Mouse (Mus musculus): ENCODE results near the gene Madcam1. TPM values are rescaled to one million over a fixed set of nuclear protein-coding genes. Genes with fewer than 3 reads are reported as not detected.

The Madcam1 gene
- not detected in 2 replicates for total RNA-seq (2015)
- not detected in 2 replicates for total RNA-seq (2017)

DNA sequence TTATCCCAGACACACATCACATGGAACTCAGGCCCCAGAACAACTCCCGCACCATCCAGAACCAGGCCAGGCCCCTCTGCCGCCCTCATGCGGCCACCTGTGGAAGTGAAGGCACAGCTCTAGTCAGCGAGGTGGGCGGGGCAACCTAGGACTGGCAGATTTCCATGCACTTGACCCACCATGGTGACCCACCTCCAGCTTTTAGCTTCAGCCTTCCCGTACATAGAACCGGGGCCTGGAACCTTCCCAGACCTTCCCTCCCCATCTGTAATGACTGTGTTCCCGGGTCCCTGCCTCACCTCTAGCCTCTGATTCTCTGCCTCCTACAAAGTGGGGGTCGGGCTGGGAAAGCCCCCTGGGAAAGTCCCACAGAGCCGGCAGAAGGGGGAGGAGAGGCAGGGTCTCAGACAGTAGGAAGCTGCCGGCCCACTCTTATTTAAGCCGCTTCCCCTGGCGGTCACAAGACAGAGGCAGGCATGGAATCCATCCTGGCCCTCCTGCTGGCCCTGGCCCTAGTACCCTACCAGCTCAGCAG is at the start of gene Madcam1:
Gene Madcam1 (plus strand): TSS at position 429 of the 535 bp plus-strand sequence.
- peak; percentile 69 for ATAC-seq (ENCODE audit: poor library complexity, severe bottlenecking)

DNA sequence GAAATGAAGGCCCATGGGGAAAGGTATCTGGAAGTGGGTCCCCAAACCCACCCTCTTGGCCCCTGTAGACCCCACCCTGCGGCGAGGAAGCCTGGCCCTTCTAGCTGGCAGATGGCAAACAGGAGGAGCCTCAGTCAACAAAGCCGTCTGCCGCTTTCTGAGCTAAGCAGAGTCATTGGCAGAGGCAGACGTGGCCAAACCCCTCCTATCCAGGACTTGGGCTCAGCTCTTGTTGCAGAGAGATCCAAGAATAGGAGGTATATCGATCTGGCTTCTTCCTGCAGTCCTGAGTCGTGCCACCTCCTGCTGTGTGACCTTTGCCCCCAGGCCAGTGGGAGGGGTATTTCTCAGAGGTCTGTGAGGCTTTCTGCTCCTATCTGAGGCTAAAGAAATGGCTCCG is 48.5 kb upstream of the Madcam1 start:
- ATAC-seq (ENCODE audit: poor library complexity, severe bottlenecking) = no peak

DNA sequence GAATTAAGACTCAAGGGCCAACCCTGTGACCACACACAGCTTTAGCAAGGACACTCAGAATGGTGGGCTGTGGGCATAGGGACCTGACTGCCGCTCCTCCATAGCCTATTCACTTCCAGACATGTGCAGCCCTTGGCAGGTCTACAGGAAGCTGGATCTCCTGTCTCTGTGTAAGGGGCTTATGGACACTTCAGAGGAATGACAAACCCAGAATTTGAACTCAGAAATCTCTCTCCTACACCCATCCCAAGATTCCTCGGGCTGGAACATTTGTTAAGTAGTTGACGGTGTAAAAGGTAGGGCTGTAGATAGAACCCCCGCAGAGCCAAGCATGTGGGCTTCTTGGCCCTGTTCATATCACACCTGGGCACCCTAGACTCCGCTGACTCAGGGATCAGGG is 48.0 kb upstream of the Madcam1 start:
- no peak for ATAC-seq (ENCODE audit: poor library complexity, severe bottlenecking)

DNA sequence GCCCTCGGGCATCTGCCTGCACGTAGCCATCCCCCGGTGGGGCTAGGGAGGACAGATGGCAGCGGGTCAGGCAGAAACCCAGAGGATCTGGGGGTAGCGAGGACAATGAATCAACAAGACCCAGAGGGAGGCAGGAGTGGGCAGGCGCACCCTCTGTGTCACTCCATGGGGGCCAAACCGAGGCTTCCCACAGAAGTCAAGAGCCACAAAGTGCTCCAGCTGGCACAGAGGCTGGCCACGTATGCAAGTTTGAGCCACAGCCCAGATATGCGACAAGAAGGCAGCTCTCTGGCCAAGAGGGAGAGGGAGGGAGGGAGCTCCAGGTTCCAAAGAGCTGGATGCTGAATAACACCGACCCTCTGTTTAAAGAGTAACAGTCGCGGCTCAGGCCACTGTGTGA is 40.4 kb upstream of the Madcam1 start:
- no peak for ATAC-seq (ENCODE audit: poor library complexity, severe bottlenecking)

DNA sequence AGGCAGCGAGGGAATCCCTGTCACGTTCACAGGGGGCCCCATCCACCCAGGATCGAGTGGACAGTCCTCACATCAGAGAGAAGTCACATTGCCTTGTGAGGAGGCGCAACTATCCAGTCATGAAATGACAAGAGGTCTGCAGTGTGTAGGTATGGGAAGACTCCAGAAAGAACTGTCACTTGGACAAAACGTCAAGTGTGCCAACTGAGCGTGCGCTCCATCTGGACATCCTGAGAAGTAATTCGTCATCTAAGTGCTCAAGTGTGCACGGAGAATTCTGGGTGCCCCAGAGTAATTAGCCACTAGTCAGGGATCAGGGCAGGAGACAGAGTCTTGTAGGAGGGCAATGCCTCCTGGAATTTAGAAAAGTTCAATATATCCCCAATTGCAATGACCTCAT is 39.0 kb upstream of the Madcam1 start:
- no peak for ATAC-seq (ENCODE audit: poor library complexity, severe bottlenecking)

DNA sequence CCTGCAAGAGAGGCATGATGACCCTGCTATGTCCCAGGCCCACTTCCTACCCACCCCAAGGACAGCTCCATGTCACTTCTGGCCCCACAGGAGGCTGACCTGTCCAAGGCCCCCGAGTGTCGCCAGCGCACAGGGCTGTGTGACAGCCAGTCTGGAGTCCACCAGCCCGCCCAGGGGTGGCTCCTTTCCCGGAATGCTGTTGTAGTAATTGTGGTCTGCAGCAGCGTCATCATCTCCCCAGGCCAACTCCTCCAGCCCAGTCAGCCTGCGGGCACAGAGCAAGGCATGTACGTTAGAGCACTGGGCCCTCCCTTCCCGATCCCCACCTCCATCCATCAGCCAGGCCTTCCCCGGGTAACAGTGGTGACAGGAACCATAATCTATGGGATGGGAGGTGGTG is 38.2 kb upstream of the Madcam1 start:
- no peak for ATAC-seq (ENCODE audit: poor library complexity, severe bottlenecking)

DNA sequence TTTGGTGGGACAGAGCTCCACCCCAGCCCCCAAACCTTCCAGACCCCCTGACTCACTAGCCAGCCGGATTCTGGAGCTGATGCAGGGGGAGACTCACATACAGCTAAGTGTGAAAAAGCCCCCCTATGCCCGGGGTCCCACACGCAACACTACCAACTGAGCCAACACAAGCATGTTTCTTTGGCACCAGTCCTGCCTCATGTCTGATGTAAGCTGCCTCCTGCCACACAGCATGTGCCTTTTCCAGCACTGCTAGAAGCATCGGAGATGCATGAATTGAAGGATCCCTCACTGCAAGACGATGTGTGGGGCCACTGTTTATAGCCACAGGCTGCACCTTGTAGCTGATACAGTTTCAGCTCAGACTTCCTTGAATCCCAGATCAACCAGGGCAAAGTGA is 36.0 kb upstream of the Madcam1 start:
- ATAC-seq (ENCODE audit: poor library complexity, severe bottlenecking) = no peak

DNA sequence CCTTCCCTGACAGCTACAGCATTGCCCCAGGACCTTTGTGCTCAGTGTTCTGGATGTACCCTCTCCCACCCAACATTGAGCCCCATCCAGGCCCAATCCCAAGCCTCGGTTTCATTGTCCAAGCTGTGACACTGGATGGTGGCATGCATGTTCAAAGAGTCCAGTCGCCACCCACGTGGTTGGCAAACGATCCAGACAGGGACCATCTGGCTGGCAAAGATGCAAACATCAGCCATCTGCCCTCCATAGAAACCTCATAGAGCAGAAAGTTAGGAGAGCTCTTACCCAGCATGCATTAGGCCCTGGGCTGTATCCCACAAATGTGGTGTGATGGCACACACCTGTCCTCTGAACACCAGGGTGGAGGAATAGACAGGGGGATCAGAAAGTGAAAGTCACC is 32.9 kb upstream of the Madcam1 start:
- ATAC-seq (ENCODE audit: poor library complexity, severe bottlenecking) = no peak

DNA sequence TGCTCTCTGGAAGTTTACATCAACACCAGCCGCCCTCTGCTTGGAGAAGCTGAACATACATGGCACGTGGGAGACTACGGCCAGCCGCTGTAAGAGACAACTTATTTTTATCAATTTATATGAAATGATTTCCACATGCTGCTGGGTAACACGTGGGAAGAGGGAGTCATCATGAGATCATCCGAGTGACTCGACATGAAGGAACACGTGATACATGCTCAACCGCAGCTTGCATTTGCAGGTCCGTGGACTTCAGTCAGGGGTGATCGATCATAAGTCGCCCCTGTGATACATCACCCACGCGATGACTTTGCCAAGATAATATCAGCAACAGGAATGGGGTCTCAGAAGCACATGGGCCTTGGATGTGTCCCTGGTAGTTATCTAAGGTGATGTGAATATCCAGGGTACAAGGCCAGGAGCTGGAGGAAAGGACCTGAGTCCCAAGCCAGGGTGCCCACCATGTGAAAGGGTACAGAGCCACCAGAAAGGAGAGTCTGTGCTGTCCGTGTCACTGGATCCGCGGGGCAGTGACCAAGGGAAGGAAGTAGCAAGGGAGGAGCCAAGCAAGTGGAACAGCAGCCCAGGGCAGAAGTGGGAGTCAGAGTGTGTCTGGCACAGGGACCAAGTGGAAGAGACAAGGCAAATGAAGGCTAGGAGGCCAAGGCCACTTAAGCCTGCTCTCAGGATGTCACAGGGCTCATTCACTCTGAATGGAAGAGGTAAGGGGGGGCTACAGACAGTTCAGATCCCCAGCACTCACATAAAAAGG is 31.2 kb upstream of the Madcam1 start:
- no peak for ATAC-seq (ENCODE audit: poor library complexity, severe bottlenecking)

DNA sequence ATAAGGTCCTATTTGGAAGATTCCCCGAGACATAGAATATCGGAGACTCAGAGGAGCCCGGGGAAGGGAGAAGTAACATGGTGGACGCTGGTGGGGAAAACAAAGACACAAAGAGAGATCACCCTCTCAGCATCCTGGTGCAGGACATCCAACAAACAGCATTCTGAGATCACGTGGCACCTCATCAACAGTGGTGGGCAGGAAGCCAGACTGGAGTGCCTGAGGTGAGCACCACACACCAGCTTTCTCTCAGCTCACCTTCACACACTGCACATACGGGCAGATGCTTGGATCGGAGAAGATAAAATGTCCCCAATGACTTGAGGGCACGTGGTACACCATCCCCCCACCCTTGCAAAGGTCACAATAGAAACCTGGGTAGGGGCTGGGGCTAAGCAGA is 28.1 kb upstream of the Madcam1 start:
- no peak for ATAC-seq (ENCODE audit: poor library complexity, severe bottlenecking)

DNA sequence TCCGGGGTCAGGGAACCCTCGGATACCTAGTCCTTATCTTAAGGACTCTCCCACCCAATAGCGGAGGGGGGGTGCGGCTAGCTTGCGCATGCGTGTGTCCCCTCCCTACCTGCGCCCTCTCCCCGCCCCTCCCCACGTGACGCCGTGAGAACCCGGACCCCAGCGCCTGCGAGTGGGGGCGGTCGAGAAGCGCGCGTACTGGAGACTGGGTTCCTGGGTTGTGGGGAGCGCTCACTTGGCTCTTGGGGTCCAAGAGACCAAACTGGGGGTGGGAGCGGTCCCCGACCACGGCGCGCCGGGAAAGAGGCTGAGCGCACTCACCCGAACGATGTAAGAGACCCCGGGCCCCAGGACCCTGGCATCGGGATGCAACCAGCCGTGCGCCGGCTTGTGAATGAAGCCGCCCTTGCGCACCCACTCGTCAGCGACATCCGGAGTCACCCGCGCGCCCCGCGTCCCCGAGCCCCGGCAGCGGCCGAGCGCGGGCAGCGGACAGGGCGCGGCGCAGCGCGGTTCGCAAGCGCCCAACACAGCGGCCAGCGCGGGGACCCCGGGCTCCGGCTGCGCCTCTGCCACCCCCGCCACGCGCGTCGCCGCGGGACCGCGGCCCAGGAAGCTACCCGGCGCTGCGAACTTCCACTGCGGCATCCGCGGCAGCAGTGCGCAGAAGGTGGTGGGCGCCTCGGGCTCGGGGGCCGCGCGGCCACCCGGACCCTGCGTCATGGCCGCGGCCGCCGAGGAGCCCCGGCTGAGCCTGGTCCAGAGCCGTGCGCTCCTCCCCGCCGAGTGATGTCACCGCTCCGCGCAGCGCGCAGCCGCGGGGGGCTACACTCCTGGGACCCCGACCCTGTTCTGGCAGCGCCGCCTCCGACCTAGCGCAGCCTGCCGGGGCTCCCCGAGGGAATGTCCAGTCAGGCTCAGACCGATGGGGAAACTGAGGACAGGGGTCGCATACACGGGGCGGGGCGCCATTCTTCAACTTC is 26.9 kb upstream of the Madcam1 start, which contains the start of gene Shc2:
Gene Shc2 (minus strand): TSS at position 791 of the 983 bp plus-strand sequence.
- no peak for ATAC-seq (ENCODE audit: poor library complexity, severe bottlenecking)

DNA sequence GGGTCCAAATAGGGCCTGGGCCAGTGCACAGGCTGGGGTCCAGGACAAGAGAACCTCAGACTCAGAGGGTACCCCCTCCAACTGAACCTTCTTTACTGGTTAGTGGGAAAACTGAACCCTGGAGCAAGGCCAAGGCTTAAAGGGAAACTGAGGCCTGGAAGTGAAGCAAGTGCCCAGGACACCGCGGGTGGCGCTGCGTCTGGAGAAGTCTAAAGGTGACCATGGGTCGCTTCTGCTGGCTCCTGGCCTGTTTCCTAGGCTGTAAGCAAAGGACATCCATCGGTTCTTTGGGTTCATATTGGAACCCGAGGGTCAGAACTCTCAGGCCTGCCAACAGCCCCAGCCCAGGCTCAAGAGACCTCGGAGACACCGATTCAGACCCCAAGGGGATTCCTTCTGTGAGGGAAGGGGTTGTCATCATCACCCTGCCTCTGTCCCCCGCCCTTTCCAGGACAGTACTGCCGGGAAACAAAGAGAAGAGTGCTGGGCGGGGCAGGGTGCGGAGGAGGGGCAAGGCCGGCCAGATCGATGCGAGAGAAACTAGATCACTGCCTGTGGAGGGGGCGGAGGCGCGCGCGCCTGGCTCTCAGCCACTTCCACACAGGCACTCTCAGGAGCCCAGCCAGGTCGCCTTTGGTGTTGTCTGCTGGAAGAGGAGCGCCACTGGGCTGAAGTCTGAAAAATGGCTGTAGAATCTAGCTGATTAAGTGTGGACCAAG is 25.7 kb upstream of the Madcam1 start:
- ATAC-seq (ENCODE audit: poor library complexity, severe bottlenecking) = no peak

DNA sequence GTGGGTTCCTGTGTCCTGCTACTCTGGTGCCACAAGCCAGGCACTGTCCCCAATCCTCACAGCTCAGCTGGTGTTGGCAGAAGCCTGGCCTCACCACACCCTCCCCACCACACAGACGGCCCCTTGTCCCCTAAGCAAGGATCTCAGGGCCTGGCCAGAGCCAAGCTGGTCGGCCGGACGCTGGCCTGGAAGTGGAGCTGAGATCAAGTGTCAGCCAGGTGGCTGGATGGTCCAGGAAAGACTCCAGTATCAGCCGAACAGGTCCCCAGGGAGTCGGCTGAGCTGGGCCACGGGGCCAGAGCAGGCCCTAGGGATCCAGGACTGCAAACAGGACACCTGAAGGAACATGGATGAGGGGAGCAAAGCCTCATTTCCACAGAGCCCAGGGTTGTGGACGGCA is 18.6 kb upstream of the Madcam1 start, which contains the start of gene Odf3l2:
Gene Odf3l2 (minus strand): TSS at position 28 of the 400 bp plus-strand sequence.
- ATAC-seq (ENCODE audit: poor library complexity, severe bottlenecking) = no peak

DNA sequence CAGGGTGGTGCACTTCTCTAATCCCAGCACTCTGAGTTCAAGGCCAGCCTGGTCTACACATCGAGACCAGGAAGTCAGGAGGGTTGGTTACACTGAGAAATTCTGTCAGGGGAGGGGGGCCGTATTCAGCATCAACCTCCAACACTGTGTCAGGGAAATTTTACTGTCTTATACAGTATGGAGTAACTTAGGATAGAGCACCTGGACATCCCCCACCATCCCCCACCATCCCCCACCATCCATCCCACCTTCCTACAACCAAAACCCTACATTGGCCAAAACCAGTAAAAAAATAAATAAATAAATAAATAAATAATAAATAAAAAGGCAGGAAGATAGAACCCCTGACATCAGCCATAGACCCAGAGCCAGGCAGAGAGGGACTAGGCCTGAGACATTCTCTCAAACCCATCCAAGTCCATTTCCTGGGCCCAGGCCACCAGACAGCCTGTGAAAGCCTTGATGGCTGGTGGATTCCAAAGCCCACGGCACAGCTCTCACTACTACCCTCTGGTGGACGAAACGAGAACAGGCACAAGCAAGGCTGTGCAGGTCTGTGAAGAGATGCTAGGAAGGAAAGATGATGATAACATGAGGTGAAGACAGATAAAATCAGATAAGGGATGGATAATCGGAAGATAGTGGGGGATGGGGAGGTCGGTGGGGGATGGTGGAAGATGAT is 15.1 kb upstream of the Madcam1 start:
- ATAC-seq (ENCODE audit: poor library complexity, severe bottlenecking) = peak; percentile 96

DNA sequence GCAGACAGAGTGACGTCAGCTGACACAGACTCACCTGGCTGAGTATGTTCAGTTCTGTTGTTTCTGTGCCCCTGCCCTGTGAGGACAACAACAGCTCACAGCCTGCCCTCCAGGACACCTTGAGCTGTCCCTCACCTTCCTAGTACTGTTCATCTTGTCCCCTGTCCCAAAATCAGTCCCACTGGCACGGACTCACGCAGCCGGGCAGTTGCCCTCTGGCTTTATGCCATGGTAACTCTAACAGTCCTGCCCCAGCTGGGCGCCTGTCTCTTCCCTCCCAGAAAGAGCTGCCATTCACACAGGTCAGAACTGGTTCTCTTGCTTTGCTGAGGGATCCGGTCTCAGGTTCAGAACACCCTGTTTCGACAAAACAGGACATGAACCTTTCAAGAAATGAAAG is 11.6 kb upstream of the Madcam1 start:
- no peak for ATAC-seq (ENCODE audit: poor library complexity, severe bottlenecking)

DNA sequence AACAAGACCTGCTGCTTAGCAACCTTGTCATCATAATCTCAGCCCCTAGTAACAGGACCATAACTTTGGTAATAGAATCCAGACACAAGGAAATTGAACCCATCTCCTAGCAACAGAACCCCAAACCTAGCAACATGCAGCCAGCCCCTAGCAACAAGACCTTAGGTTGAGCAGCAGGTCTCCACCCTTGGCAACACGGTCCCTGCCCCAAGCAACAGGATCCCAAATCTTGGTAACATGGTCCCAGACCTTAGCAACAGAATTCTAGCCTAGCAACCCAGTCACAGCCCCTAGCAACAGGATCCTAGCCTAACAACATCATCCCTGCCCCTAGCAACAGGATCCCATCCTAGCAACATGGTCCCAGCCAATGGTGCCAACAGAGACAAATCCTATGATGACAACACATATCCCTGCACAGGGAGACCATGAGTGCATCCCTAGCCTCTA is 9.4 kb upstream of the Madcam1 start:
- no peak for ATAC-seq (ENCODE audit: poor library complexity, severe bottlenecking)

DNA sequence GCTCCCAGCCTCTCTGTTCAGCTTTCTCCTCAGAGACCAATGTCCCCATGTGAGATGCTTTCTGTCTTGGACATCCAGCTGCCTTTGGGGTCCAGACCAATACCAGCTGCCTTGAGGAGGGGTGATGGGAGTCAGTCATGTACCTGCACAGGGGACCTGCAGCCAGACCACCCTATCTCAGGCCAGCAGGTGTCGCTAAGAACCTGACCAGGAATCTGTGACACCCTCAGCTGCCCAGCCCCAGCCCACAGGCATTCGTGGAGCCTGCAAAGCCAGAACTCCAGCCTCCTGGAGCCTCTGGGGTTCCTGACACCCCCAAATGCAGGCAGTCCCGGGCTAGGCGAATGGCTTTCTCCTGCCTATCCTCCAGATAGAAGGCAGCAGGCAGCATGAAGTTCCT is 5.5 kb upstream of the Madcam1 start:
- 0 out of 2 replicates have a peak, but pooled peaks have one; percentile 43 for ATAC-seq (ENCODE audit: poor library complexity, severe bottlenecking)

DNA sequence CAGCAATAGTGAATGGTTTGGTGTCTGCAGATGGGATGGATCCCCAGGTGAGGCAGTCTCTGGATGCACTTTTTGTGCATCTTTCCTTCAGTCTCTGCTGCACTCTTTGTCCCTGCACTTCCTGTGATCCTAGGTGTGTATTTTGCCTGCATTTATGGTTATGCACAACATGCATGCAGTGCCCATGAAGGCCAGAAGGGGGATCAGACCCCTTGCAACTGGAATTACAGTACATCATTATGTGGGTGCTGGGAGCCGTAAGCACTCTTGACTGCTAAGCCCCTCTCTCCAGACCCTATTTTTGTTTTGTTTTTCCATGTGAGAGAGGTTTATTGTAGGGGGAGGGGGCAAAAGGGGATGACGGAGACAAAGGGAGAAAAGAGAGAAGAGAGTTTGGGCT is 4.1 kb upstream of the Madcam1 start:
- no peak for ATAC-seq (ENCODE audit: poor library complexity, severe bottlenecking)

DNA sequence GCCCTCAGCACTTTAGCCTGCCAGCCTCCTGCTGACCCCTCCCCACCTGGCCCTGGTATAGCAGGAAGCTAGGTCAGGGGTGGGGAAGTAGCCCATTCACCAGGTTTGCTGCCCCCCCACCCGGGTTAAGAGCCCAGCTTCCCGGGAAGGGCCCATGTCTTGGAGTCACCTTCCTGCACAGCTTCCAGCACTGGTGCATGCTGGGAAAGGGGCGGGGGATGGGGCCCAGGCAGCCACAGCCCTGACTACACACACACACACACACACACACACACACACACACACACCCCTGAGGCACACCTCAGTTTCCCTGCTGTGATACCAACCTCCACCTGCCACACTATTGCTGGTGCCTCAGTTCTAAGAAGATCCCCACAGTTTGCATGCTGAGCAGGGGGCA is 2.5 kb upstream of the Madcam1 start:
- ATAC-seq (ENCODE audit: poor library complexity, severe bottlenecking) = no peak

DNA sequence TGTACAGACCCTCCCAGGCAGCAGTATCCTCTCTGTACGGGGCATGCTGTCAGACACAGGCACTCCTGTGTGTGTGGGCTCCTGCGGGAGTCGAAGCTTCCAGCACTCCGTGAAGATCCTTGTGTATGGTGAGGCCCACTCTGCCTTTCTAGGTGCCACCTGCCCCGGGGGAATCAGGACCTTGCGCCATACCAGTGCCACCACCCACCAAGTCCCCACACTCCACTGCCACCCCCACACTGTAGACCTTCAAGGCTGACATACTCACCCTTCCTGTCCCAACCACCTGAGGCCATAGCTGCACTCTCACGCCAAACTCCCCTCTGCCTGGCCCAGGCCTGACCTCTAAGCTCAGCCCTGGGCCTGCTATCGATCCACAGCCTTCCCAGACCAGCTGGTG is 692 bp downstream of the Madcam1 start:
- no peak for ATAC-seq (ENCODE audit: poor library complexity, severe bottlenecking)

Measured in megakaryocyte, adult 5-6 weeks (primary cell).